Mouse (Mus musculus) gastrocnemius, postnatal 10 days (tissue): ENCODE data around the gene Zan. TPM values are rescaled to one million over a fixed set of nuclear protein-coding genes. Genes with fewer than 3 reads are reported as not detected.

ENCODE experiments used
- DNase-seq: peaks from one replicate; pipeline ENCODE4 v3.0.0; 2021; ENCODE audit warnings: mixed read lengths
- total RNA-seq, 2 experiments: library from RNA; stranded (reverse); gene quantifications; 2 replicates each; pipeline ENCODE4 v1.2.3; 2021

The Zan gene
- total RNA-seq, 2 experiments from 2014 or later, result 0.23 to 0.31 TPM

- no peak for DNase-seq
These were observed 62.6 kb downstream of the Zan start for GRCm38 (mm10) chr5:137414253-137414652.

- no peak for DNase-seq
These were observed 65.6 kb downstream of the Zan start for GRCm38 (mm10) chr5:137411235-137411634.

GRCm38 (mm10) chr5:137410549-137410948 lies 66.3 kb downstream of the Zan start:
- DNase-seq, result no peak

GRCm38 (mm10) chr5:137410066-137410465 lies 66.8 kb downstream of the Zan start:
- no peak for DNase-seq

- DNase-seq, result no peak
These were observed 67.4 kb downstream of the Zan start for GRCm38 (mm10) chr5:137409451-137409850.

- no peak for DNase-seq
These were observed 72.8 kb downstream of the Zan start for GRCm38 (mm10) chr5:137404081-137404480.

GRCm38 (mm10) chr5:137394456-137394855 lies 82.4 kb downstream of the Zan start:
- DNase-seq, result no peak

- no peak for DNase-seq
These were observed 85.2 kb downstream of the Zan start for GRCm38 (mm10) chr5:137391641-137392040.

GRCm38 (mm10) chr5:137386712-137387111 lies 90.2 kb downstream of the Zan start:
- no peak for DNase-seq

GRCm38 (mm10) chr5:137383441-137383840 lies 93.4 kb downstream of the Zan start:
- no peak for DNase-seq

- peak; percentile 56 for DNase-seq
These were observed 95.7 kb downstream of the Zan start for GRCm38 (mm10) chr5:137381152-137381551.

- no peak for DNase-seq
These were observed 99.3 kb downstream of the Zan start for GRCm38 (mm10) chr5:137377603-137378002.

- DNase-seq, result no peak
These were observed 99.7 kb downstream of the Zan start for GRCm38 (mm10) chr5:137377176-137377575.

- no peak for DNase-seq
These were observed 100.1 kb downstream of the Zan start for GRCm38 (mm10) chr5:137376722-137377121.

- no peak for DNase-seq
These were observed 100.7 kb downstream of the Zan start for GRCm38 (mm10) chr5:137376198-137376597.

- no peak for DNase-seq
These were observed 101.2 kb downstream of the Zan start for GRCm38 (mm10) chr5:137375627-137376026.

- no peak for DNase-seq
These were observed 102.3 kb downstream of the Zan start for GRCm38 (mm10) chr5:137374521-137375080.

- DNase-seq, result no peak
These were observed 103.4 kb downstream of the Zan start for GRCm38 (mm10) chr5:137373371-137373950.

- DNase-seq, result no peak
These were observed 107.2 kb downstream of the Zan start for GRCm38 (mm10) chr5:137369665-137370064.

GRCm38 (mm10) chr5:137358382-137358781 lies 118.5 kb downstream of the Zan start:
- DNase-seq, result no peak

GRCm38 (mm10) chr5:137354091-137354490 lies 122.8 kb downstream of the Zan start:
- DNase-seq, result no peak

- no peak for DNase-seq
These were observed 124.6 kb downstream of the Zan start for GRCm38 (mm10) chr5:137352011-137352975.

GRCm38 (mm10) chr5:137351394-137351793 lies 125.5 kb downstream of the Zan start:
- DNase-seq, result no peak
